Mouse (Mus musculus) kidney, adult 2 months (tissue): ENCODE results near the gene Tas2r118. TPM values are rescaled to one million over a fixed set of nuclear protein-coding genes. Genes with fewer than 3 reads are reported as not detected.

Experiments used
- DNase-seq: peaks from one replicate; pipeline ENCODE4 v3.0.0; 2021
- H3K27ac ChIP-seq: fragments of 200-500 bp; 2 replicates; pipeline ENCODE4 v1.5.1; 2012; ENCODE audit warnings: low read depth, low read length, control low read depth, inconsistent platforms; ENCODE audit not compliant: insufficient read depth
- H3K27me3 ChIP-seq: fragments of 200-500 bp; replicated peaks from 2 replicates; pipeline ENCODE4 v1.6.1; 2012; ENCODE audit warnings: mild to moderate bottlenecking, moderate library complexity, low read length, inconsistent platforms; ENCODE audit not compliant: control insufficient read depth, insufficient read depth
- H3K36me3 ChIP-seq: fragments of 200-500 bp; 2 replicates; pipeline ENCODE4 v1.6.1; 2012; ENCODE audit warnings: mild to moderate bottlenecking, moderate library complexity, low read length, inconsistent platforms; ENCODE audit not compliant: control insufficient read depth, insufficient read depth
- H3K4me1 ChIP-seq: fragments of 200-500 bp; 2 replicates; pipeline ENCODE4 v1.6.1; 2011; ENCODE audit warnings: low read length; ENCODE audit not compliant: control insufficient read depth, insufficient read depth
- H3K4me3 ChIP-seq: fragments of 200-500 bp; 2 replicates; pipeline ENCODE4 v1.5.1; 2011; ENCODE audit warnings: mild to moderate bottlenecking, low read depth, low read length, control low read depth; ENCODE audit not compliant: insufficient read depth
- CTCF ChIP-seq: fragments of 200-500 bp; conservative IDR thresholded peaks from 2 replicates; pipeline ENCODE4 v1.5.1; 2011; ENCODE audit warnings: low read depth, mild to moderate bottlenecking, control low read depth, low read length, moderate library complexity, mixed read lengths; ENCODE audit not compliant: insufficient read depth, insufficient read length
- POLR2A ChIP-seq: fragments of 200-500 bp; IDR thresholded peaks from one replicate; pipeline ENCODE4 v1.6.1; 2011; ENCODE audit warnings: low read depth, low read length, control low read depth
- WGBS: fragments of 180-500 bp; shearing (Covaris S2); methylation state at CpG from one replicate; pipeline ENCODE4 v1.1.7; 2018; 5-methylcytosine and 5-hydroxymethylcytosine counted together
- polyA plus RNA-seq: library from polyadenylated mRNA; depleted of rRNA; stranded (reverse); fragments of >200 nt; gene quantifications from 2 replicates; pipeline ENCODE4 v1.2.3, GENCODE M21; 2012; rRNA removed

The Tas2r118 gene
- not detected in 2 replicates for polyA plus RNA-seq

GRCm38 (mm10) chr6:23969960-23970359 is at the start of gene Tas2r118:
TSS of gene Tas2r118 (minus strand) at chr6:23970060.
- DNase-seq, result no peak
- WGBS, result 96% methylated on average over 5 of the region's 5 CpGs
- Histone ChIP-seq H3K4me1 (no peaks in the 10 kb centered on the region), H3K27ac (no peak within 1 kb of the TSS), H3K4me3 (no peak within 1 kb of the TSS), H3K36me3 (no peaks in the 10 kb centered on the region), H3K27me3 (no peaks in the 10 kb centered on the region)
- TF ChIP-seq POLR2A (no peak), CTCF (no peak)

- no peak for TF ChIP-seq CTCF
- no peak for TF ChIP-seq POLR2A
- Histone ChIP-seq H3K4me1 (no peaks in the 10 kb centered on the region), H3K27ac (no peak overlapping the region), H3K27me3 (no peaks in the 10 kb centered on the region), H3K4me3 (no peak overlapping the region), H3K36me3 (no peaks in the 10 kb centered on the region)
- 91% methylated on average over 5 of the region's 5 CpGs for WGBS
- no peak for DNase-seq
Measured at GRCm38 (mm10) chr6:24018320-24018719, 48.5 kb upstream of the Tas2r118 start.

- no peak overlapping the region for H3K4me3 ChIP-seq
- no peak overlapping the region for H3K27ac ChIP-seq
- WGBS, result 69% methylated on average over 2 of the region's 2 CpGs
- TF ChIP-seq POLR2A, result no peak
- no peak for TF ChIP-seq CTCF
- H3K36me3 ChIP-seq, result no peaks in the 10 kb centered on the region
- H3K27me3 ChIP-seq, result no peaks in the 10 kb centered on the region
- no peaks in the 10 kb centered on the region for H3K4me1 ChIP-seq
- no peak for DNase-seq
Measured at GRCm38 (mm10) chr6:23993276-23993675, 23.4 kb upstream of the Tas2r118 start.

GRCm38 (mm10) chr6:23990687-23991387 is 21.0 kb upstream of the Tas2r118 start:
- no peaks in the 10 kb centered on the region for H3K4me1 ChIP-seq
- TF ChIP-seq CTCF (no peak), POLR2A (no peak)
- no peaks in the 10 kb centered on the region for H3K36me3 ChIP-seq
- H3K27me3 ChIP-seq, result no peaks in the 10 kb centered on the region
- no peak overlapping the region for H3K27ac ChIP-seq
- no peak overlapping the region for H3K4me3 ChIP-seq
- DNase-seq, result no peak
- 80% methylated on average over 3 of the region's 3 CpGs for whole genome bisulfite sequencing

- Histone ChIP-seq H3K4me3 (no peak overlapping the region), H3K4me1 (no peaks in the 10 kb centered on the region), H3K27me3 (no peaks in the 10 kb centered on the region), H3K27ac (no peak overlapping the region), H3K36me3 (no peaks in the 10 kb centered on the region)
- 96% methylated on average over 1 of the region's 1 CpGs for WGBS
- no peak for DNase-seq
- TF ChIP-seq POLR2A (no peak), CTCF (no peak)
Measured at GRCm38 (mm10) chr6:23986293-23986692, 16.4 kb upstream of the Tas2r118 start.

GRCm38 (mm10) chr6:23966980-23967379 is 2.9 kb downstream of the Tas2r118 start:
- no peak for DNase-seq
- Histone ChIP-seq H3K4me1 (no peaks in the 10 kb centered on the region), H3K27me3 (no peaks in the 10 kb centered on the region), H3K36me3 (no peaks in the 10 kb centered on the region), H3K27ac (no peak overlapping the region), H3K4me3 (no peak overlapping the region)
- TF ChIP-seq CTCF, result no peak
- WGBS, result 68% methylated on average over 2 of the region's 2 CpGs

GRCm38 (mm10) chr6:23965925-23966324 is 3.9 kb downstream of the Tas2r118 start:
- Histone ChIP-seq H3K4me1 (no peaks in the 10 kb centered on the region), H3K27me3 (no peaks in the 10 kb centered on the region), H3K4me3 (no peak overlapping the region), H3K27ac (no peak overlapping the region), H3K36me3 (no peaks in the 10 kb centered on the region)
- DNase-seq, result no peak
- TF ChIP-seq POLR2A, result no peak
- no peak for TF ChIP-seq CTCF
- WGBS, result 89% methylated on average over 3 of the region's 3 CpGs
